Mouse (Mus musculus): Measurements from ENCODE around the gene D630039A03Rik.

D630039A03Rik gene

GRCm38 (mm10) chr4:57927464-57928205, 11.5 kb upstream of the D630039A03Rik start:
- no peak for DNase-seq (ENCODE audit: low spot score)

GRCm38 (mm10) chr4:57924556-57925071, 8.5 kb upstream of the D630039A03Rik start:
- DNase-seq (ENCODE audit: low spot score), result no peak

- no peak for DNase-seq (ENCODE audit: low spot score)
Observed at GRCm38 (mm10) chr4:57922171-57922570, 6.1 kb upstream of the D630039A03Rik start.

DNA sequence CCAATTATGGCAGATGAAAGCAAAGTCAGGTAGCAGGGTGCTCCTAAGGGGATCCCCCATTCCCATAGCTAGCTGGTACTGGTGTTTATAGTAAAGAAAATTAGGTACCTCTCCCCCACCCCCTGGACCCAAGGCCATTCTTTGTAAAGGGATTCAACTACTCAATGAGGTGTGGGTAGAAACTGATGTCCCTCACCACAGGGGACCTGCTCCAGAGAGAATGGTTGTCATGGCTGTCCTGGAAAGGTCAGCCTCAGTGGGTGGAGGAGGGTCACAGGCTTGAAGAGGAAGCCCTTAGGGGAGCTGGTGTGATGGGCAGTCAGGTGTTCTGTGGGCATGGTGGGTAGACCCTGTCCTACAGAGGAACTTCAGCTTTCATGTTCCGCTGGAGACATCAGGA, 4.4 kb upstream of the D630039A03Rik start:
- DNase-seq (ENCODE audit: low spot score), result no peak

DNA sequence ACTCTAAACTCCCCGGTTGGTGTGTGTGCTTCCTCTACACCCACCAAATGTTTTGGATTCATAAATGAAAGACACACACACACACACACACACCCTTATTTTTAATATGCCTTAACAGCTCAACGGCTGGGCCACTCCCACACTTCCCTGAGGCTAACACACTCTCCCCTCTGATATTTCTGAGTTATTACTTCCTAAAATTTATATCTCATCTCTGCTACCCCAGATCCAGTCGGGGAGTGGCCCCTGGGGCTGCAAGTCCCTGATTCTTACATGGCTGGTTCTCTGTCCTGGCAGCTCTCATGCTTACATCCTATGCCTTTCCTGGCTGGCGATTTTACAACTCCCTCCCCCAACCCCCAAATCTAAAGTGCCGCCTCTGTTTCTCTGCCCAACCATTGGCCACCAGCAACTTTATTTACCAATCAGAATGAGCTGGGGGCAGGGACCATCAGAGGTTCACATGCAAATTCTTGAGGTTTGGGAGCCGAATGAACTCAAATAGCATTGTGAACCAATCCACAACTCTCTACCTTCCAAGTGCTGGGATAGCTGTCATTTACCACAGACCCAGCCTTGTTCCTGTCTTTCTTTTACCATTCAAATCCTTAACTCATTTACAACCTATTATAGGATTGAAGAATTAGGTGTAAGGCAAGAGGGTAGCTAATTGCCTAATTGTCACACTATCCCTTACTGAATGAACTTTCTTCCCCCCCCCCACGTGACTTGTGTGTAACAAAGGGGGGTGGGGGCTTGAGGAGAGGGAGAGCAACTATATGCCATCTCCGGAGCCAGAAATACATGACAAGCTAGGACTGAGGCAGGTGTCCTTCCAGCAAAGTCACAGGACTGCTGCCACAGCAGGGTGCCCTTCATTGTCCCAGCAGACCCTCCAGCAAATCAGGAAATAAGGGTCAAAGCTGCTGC, 3.7 kb upstream of the D630039A03Rik start:
- DNase-seq (ENCODE audit: low spot score), result no peak

- DNase-seq (ENCODE audit: low spot score), result no peak
Observed at GRCm38 (mm10) chr4:57916711-57917110, 614 bp upstream of the D630039A03Rik start.

- no peak for DNase-seq (ENCODE audit: low spot score)
Observed at GRCm38 (mm10) chr4:57915216-57915965, 706 bp downstream of the D630039A03Rik start.

DNA sequence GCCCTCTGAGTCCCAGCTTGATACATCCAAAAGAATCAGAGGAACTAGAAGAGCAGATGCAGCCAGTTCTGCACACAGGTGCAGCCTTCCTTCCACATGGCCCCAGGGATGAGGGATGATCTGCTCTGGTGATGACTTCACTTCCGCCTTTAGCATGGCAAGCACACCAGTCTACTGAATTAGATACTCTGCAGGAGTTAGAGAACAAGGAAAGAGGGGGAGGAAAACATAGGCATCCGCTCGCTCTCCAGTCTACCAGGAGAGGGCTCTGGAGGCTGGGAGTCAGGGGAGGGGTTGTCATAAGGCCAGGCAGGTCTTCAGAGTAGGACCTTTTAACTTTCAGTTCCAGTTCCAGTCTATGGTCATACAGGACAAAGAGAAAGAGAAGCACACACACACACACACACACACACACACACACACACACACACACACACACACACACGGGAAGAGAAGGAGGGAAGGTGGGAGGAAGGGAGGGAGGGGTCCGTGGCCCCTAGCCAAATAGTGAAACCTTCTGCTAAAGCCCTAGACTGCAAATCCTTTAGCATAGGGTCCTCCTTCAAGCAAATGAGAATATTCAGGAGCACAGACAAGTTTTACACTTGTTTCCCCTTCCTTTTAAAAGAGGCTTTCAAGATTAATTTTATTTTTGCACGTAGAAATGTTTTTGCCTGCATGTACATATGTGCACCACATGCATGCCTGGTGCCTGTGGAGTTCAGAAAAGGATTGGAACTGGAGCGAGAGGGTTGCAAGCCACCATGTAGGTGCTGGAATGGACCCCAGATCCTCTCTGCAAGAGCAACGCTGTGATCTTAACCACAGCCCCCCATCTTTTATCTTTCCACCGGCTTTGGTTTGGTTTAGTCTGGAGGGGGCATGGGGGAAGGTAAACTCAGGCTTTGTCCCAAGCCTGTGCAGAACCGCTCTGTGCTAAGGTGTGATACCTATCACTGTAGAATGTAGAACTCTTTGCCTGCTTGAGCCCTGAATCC, 1.6 kb downstream of the D630039A03Rik start:
- DNase-seq (ENCODE audit: low spot score), result no peak

DNA sequence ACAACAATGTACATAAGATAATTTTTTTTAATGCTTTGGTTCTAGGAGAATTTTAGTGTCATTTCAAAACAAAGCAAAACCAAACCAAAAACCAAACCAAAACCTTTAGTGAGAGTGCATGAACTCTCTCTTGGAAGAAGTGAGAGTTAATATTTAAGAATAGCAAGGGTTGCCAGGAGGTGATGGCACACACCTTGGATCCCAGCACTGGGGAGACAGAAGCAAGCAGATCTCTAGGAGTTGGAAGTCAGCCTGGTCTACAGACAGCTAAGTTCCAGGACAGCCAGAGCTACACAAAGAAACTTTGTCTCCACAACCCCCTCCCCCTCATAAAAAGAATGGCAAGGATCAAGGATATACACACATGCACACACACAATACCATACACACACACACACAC, 3.1 kb downstream of the D630039A03Rik start:
- DNase-seq (ENCODE audit: low spot score), result no peak

- no peak for DNase-seq (ENCODE audit: low spot score)
Observed at GRCm38 (mm10) chr4:57908860-57909259, 7.2 kb downstream of the D630039A03Rik start.

DNA sequence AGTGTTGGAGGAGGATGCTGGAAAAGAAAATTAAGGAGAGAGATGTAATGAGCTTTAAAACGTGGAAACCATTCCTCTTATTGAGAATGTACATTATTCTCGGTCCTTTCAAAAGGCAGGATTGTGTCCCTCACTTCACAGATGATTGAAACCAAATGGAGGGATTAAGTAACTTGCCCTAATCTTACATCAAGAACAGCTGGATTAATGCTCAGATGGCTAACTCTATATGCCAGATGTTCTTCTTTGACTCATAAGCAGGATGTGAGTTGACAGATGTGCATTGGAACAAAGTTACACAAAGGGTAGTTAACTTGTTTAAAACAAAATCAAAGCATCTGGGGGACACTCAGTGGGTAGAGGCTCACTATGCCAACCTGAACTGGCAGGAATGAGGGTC, 9.4 kb downstream of the D630039A03Rik start:
- no peak for DNase-seq (ENCODE audit: low spot score)

- no peak for DNase-seq (ENCODE audit: low spot score)
Observed at GRCm38 (mm10) chr4:57904638-57905037, 11.5 kb downstream of the D630039A03Rik start.

- DNase-seq (ENCODE audit: low spot score), result peak; percentile 68
Observed at GRCm38 (mm10) chr4:57904211-57904610, 11.9 kb downstream of the D630039A03Rik start.

DNA sequence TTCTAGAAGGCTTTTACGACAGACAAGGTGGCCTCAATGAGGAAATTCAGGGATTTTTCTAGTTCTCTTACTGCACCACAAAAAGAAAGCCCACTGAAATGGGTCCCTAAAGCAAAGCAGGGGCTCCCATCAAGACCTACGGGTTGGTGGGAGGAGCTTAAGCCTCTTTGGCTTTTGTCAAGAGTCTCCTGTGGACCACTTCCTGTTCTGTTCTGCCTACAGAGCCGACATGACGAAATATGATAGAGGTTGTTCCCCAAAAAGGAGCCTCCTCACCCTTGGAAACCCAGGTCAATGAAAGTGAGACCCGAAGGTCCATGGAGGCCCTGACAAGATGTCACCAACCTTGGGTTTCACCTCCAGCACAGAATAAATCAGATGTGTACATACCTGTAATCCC, 13.5 kb downstream of the D630039A03Rik start:
- no peak for DNase-seq (ENCODE audit: low spot score)

- peak; percentile 38 for DNase-seq (ENCODE audit: low spot score)
Observed at GRCm38 (mm10) chr4:57901210-57901609, 14.9 kb downstream of the D630039A03Rik start.

DNA sequence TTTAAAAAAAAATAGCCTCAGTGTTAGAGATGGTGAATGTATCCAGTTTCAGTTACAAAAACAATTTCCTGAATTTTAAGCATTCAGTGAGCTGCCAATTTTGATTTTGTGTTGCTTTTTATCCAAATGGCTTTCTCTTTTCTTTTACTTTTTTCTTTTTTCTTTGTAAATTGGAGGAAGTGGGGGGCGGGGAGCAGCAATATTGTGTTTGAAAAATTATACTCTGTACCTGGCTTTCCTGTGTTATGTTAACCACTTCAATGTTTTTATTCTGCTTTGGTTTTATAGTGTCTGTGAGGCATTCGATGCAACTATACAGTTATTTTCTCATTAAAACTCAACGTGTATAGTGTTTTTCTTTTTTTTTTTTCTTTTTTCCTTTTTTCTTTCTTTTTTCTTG, 19.5 kb downstream of the D630039A03Rik start:
- peak; percentile 49 for DNase-seq (ENCODE audit: low spot score)

DNA sequence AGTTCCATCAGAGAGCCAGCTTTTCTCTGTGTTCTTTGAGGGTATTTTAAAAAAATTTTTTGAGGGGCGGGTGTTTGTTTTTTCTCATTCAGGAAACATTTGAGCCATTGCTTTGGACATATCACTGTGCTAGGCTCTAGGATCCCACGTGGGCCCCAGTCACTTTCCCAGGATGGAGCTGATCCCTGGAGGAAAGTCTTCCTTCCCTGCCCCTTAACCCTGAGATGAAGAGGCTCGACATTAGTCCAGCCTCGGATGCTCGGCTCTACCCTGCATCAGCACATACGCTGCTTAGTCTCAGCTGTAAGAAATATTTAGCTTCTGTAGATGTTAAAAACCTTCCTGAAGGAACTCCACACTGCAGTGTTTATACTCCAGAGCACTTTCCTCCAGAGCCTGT, 20.2 kb downstream of the D630039A03Rik start:
- no peak for DNase-seq (ENCODE audit: low spot score)

DNA sequence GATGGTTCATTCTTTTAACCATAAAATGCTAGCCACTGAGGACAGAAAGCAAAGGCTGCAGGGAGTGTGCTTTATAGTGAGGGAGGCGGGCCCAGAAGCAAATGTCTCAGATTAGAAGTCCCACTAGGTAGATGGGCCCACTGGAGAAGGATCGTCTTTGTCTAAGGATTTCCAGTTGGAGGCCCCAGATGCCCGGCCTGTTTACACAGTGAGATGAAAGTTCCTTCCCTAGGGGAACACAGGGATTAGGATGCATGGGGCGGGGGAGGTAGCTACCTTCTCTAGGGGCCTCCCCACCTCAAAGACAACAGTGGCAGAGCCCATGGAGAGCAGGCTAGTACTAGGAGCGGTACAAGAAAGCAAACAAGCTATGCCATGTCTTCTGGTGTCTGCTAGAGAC, 21.0 kb downstream of the D630039A03Rik start:
- DNase-seq (ENCODE audit: low spot score), result no peak

DNA sequence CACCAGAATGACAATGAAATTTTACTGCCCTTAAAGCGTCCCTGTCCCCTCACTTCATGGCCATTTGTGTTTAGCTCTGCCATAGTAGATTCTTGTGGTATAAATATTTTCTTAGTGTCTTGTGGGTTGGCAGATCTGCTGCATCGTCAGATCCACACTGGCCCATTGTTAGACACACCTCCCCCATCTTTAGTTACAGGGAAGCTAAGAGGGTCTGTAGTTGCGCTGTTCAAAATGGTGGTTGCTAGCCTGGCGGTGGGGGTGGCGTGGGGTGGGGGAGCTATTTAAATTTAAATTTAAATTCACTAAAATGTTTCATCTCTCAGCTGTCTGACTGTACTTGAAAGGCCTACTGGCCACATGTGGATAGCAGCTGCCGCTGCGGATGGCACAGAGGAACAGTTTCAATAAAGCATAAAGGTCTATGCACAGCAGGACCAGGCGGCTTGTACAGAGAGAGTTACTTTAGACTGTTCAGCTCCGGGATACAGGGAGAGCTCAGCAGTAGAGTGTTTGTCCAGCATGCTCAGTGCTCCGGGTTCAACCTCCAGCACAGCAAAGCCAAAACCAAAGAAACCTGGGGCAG, 24.0 kb downstream of the D630039A03Rik start:
- DNase-seq (ENCODE audit: low spot score), result no peak

DNA sequence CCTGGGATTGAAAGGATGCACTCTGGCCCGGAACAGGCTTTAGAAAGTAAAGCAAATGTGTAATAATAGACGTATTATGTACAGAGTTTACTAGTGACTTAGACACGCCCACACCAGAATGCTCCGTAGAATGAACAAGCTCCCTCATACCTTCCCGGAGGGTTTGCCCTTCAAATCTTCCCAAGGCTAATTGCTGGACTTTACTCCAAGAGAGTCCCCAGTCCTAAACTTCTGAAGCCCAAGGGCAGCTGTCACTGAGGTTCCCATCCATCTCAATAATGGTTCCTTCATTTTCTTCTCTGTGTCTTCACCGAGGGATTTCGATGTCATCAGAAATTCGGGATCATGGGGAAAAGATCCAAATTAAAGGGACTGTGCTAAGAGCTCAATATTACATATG, 26.3 kb downstream of the D630039A03Rik start:
- DNase-seq (ENCODE audit: low spot score), result no peak

Data from T-cell, adult 2 months (primary cell).